Mouse (Mus musculus) thymus, postnatal 10 days (tissue): ENCODE results near the gene Tmem45a.

Experiments used
- DNase-seq, 2 experiments: peaks; one replicate each; pipeline ENCODE4 v3.0.0; 2021; ENCODE audit warnings: low spot score in 2 of 2

Gene Tmem45a

DNA sequence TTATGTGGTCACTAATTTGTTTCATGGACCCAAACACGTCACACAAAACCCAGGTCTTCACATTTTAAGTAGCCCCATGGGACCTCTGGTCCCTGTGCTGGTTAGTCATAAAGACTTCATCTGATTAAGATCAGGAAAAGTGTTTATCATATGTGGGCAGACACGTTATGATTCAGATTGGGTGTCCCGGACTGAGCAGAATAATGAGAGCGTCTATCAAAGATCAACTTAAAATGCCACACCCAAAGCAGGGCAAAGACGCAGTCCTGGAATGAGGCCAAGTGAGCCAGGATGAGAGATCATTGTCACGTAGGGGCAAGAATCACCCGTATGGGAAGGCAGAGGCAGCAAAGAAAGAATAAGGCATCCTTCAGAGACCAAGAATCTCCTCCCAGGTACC is 87.1 kb downstream of the Tmem45a start:
- DNase-seq: no peak

DNA sequence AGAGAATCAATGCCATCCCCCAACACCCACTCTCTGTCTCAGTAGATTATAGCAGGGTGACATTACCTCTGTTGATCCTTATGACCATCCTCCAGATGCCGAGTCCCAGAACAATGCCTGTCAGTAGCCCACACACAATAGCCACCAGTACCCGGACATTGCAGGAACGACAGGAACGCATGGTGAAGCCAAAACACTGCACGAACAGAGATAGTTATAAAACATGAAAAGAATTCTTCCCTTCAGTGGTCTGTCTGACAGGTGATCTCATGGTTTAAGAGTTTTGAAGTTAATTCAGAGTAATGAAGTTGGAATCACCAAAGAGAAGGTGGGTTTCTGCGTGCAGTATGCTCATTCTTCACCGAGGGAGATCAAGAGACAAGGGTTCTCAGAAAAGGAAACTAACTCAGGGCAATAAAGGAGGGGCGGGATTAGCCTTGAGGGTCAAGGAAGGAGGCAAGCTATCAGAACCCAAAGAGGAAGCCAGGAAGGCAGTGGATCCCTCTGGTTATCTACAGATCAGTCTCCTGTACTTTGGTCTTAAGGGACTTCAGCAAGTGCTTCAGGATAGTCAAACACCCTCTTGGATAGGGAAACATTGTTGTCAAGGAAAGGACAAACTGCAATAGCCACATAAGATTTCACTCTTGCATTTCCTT is 90.4 kb downstream of the Tmem45a start, which contains the start of gene Adgrg7:
Adgrg7 (minus strand) TSS at position 375 of the 659 bp plus-strand sequence.
- no peak for DNase-seq

DNA sequence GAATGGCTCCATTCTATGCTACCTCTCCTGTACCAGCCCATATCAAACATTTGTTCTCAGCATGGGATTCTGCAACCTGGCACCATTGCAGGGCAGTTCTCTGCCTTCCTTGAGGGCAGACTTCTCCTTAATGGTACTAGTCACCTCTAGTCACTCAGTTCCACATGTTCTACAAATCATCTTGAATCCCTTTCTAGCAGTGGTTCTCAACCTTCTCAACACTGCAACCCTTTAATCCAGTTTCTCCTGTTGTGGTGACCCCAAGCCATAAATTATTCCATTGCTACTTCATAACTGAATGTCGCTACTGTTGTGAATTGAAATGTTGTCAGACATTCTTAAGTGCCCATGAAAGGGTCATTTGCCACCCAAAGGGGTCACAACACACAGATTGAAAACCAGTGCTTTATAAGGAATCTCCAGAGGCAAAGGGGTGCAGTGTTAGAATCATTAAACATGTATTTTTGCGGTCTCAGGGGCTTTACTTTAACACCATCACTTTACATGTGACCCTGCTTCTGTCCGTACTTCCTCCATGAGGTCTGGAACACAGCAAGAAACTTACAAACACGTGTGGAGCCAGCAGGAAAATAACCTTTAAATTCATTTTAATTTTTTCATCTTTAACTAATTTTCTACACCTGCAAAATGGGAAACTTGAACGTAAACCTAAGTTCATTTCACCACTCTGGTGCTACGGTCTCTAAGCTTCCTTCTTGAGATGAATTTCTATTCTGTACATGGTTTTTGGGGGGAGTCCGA is 91.4 kb downstream of the Tmem45a start:
- no peak for DNase-seq

DNA sequence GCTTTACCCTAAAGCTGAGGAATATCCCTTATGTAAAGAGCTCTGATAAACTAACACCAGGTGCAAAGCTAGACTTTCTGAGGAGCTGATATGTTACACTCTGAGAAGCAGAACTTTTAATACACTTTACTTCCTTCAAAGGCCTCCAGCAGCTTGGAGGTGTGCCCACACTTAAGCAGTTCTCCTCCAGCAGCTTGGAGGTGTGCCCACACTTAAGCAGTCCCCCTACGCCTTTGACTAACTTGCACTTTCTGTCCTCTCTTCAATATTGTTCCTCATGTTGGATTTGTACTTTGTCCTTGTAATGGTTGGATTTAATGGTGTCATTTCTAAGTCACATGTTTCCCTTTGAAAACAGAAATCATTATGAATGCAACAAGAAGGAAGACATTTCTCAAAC is 92.2 kb downstream of the Tmem45a start:
- no peak for DNase-seq

DNA sequence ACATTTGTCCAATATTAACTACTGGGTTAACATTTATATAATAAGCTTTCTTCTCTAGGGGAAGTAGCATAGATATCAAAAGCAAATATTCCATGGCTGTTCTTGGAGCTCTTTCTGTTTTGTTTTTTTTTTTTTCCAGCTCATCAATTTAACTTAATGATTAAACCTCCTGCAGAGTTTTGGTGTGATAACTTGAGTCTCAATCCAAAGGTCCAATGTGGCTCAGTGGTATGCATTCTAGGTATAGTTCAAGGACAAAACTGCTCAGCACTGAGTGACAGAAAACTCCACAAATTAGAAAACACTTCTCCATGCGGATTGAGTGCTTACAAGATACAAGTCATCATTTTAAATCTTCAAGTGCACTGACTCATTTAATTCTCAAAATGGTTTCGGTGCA is 100.0 kb downstream of the Tmem45a start:
- DNase-seq: no peak

DNA sequence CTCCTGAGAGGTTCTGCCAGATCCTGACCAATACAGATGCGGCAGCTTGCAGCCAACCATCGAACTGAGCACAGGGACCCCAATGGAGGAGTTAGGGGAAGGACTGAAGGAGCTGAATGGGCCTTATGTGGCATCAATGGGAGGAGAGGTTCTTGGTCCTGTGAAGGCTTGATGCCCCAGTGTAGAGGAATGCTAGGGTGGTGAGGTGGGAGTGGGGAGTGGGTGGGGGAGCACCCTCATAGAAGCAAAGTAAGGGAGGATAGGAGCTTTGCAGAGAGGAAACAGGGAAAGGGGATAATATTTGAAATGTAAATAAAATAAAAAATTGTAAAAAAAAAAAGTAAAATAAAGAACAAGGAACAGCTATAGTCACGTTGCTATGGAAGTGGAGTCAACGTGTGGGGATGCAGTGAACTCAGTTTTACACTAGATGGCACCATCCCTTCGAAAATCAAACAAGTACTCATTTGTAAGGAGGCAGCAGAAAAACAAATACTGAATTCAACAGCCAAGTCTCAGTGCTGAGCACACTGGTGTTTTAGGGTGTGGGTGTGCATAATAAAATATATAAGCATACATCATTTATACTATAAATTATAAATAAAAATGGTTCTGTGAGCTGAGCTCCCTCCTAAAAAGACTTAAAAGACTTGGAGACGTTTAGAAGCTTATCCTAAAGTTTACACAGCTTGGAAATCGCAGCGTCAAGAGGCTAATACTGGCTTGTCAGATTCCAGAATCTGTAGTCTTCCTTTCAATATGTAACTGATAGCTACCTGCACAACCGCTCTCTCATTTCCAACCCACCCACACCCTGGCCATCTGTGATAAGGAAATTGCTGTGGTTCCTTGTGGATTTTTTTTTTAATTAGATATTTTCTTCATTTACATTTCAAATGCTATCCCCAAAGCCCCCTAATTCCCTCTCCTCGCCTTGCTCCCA is 114.5 kb downstream of the Tmem45a start:
- peak in 1 of 2 experiments; percentile 18 for DNase-seq
